Mouse (Mus musculus) thymus, adult 2 months (tissue): ENCODE results near the gene Fam209.

Experiments
- CTCF ChIP-seq: fragments of 200-500 bp; IDR thresholded peaks from 2 replicates; pipeline ENCODE4 v1.5.1; 2012; ENCODE audit warnings: mild to moderate bottlenecking, control low read depth, low read length, moderate library complexity, borderline replicate concordance; ENCODE audit not compliant: control insufficient read depth, poor library complexity, insufficient read depth; ENCODE audit errors: extremely low read depth
- POLR2A ChIP-seq: fragments of 200-500 bp; IDR thresholded peaks from 2 replicates; pipeline ENCODE4 v1.6.1; 2012; ENCODE audit warnings: mild to moderate bottlenecking, low read length, control low read depth, moderate library complexity; ENCODE audit not compliant: control insufficient read depth, poor library complexity, insufficient read depth; ENCODE audit errors: extremely low read depth

DNA sequence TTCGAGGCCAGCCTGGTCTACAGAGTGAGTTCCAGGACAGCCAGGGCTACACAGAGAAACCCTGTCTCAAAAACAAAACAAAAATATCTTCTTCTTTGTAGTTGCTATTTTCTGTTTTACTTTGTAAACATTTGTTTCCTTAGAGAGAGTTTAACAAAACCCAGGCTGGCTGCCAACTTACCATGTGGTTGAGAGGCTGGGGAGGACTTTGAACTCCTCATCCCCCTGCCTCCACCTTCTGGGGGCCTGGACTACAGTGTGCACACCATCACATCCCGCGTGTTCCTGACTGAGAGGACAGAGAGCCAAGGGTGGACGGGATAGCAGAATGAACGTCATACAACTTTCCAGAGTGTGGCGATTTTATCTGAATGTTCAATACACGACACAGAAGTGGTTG lies 33.8 kb downstream of the Fam209 start:
- TF ChIP-seq CTCF (no peak), POLR2A (no peak)
